Mouse (Mus musculus): ENCODE data around the gene Gfi1b.

GRCm38 (mm10) chr2:28616874-28617273, 4.9 kb downstream of the Gfi1b start:
- no peak for TF ChIP-seq CTCF (IDR thresholded peaks at IDR 0.05; ENCODE audit: low read depth, low read length)
- no peak for TF ChIP-seq EP300 (IDR thresholded peaks at IDR 0.05; ENCODE audit: insufficient read depth, low read depth, low read length)
- no peak for TF ChIP-seq POLR2A (IDR thresholded peaks at IDR 0.05; ENCODE audit: insufficient read depth, low read length)

Data from ES-Bruce4 (cell line).